Mouse (Mus musculus) gonadal fat pad, adult 2 months (tissue): ENCODE results near the gene 2610507B11Rik. TPM values are rescaled to one million over a fixed set of nuclear protein-coding genes. Genes with fewer than 3 reads are reported as not detected.

Source experiments
- DNase-seq: peaks from one replicate; pipeline ENCODE4 v3.0.0-alpha.2; 2012; ENCODE audit warnings: low read depth
- polyA plus RNA-seq: library from polyadenylated mRNA; depleted of rRNA; stranded (reverse); fragments of >200 nt; gene quantifications from 2 replicates; pipeline ENCODE4 v1.2.3, GENCODE M21; 2012

The 2610507B11Rik gene
- polyA plus RNA-seq, 1 experiment: 106 TPM

DNA sequence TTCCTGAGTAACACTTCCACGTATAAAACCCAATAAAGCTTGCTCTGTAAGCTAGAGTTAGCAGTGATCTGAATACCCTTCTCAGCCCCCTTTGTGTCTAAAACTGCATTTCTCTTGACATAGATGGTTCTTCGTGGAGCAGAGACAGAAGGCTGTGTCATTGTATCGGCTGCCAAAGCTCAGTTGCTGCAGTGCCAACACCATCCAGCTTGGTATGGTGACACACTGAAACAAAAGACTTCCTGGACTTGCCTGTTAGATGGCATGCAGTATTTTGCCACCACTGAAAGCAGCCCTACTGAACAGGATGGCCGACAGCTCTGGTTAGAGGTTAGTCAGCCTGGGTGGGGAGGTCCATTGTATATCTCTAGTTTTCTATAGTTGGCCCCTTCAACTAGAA is 18.0 kb downstream of the 2610507B11Rik start:
- no peak for DNase-seq

GRCm38 (mm10) chr11:78289146-78289763 is 27.7 kb downstream of the 2610507B11Rik start:
- DNase-seq: no peak

- no peak for DNase-seq
Measured at GRCm38 (mm10) chr11:78290654-78291053, 29.1 kb downstream of the 2610507B11Rik start, which contains the start of gene BC030499. BC030499 (plus strand) TSS chr11:78290841.

DNA sequence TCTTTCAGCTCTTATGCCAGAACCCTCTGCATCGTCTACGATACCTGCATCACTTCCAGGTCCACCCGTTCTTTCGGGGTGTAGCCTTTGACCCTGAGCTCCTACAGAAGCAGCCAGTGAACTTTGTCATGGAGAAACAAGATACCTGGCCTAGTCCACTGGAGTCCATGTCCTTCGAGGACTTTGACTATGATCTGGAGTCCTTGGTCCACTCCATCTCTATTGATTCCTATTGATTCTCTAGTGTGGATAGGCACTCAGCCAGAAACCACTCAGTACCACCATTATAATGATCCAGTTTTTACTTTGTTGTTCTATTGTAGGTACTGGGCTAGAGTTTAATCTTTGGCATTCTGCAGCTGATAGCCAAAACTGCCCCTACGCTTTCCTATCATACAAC is 33.0 kb downstream of the 2610507B11Rik start:
- DNase-seq: no peak

DNA sequence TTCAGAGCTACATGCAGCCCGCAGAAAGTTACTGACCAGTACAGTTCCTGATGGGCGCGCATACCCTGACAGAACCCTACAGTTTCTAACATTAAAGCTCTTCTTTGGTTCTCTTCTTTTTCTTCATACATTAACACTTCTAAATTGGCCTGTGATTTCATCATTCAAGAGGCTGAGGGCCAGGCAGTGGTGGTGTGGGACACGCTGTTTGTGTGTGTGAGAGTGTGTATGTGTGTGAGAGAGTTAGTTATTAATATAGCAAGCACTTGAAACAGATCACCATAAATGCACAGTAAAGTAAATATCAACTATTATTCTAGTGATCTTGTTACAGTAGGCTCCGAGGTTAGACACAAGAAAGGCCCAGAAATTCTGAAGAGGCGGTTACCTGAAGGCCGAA is 39.4 kb downstream of the 2610507B11Rik start:
- DNase-seq: no peak

DNA sequence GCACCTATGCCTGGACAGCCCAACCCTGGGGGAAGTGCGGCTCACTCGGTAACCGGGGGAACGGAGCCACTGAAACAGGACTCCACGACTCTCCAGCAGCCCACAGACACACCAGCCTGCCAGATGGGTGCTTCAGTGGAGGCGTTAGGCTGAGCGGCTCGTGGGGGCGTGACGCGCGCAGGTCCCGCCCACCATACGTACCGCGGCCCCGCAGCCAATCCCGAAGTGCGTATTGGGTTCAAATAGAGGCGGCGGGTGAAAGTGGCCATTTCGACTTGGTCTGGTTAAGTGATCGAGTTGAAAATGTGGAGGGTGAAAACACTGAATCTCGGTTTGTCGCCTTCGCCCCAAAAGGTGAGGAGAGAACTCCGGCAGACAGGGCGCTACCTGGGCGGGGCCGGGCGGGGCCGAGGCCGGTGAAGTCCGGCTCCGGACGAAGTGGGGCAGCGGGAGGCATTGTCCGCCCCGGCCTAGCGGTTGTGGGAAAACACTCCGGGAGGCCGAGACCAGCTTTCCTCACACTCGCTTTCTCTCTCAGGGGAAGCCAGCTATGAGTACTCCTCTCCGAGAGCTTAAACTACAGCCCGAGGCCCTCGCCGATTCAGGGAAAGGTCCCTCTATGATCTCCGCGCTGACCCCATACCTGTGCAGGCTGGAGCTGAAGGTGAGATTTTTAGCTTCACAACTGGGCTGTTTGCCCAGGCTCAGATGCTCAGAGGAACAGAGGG is 40.0 kb downstream of the 2610507B11Rik start, which contains the start of gene Spag5:
TSS of gene Spag5 (plus strand) at position 173 of the 728 bp plus-strand sequence.
- peak; percentile 36 for DNase-seq

DNA sequence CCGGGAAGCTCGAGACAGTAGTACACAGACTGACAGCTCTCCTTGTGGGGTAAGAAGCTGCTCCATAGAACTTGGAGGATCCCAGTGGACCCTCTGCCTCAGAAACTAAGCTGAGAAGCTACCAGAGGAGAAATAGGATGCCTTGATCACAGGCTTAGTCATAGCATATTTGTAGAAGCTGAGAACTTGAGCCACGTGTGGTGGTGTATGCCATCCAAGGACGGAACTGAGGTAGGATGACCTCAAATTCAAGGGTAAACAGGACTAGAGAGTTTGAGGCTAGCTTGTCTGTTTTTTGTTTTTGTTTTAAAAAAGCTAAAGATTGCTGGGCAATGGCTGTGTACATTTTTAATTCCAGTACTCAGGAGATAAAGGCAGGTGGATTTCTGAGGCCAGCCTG is 43.7 kb downstream of the 2610507B11Rik start:
- DNase-seq: no peak

DNA sequence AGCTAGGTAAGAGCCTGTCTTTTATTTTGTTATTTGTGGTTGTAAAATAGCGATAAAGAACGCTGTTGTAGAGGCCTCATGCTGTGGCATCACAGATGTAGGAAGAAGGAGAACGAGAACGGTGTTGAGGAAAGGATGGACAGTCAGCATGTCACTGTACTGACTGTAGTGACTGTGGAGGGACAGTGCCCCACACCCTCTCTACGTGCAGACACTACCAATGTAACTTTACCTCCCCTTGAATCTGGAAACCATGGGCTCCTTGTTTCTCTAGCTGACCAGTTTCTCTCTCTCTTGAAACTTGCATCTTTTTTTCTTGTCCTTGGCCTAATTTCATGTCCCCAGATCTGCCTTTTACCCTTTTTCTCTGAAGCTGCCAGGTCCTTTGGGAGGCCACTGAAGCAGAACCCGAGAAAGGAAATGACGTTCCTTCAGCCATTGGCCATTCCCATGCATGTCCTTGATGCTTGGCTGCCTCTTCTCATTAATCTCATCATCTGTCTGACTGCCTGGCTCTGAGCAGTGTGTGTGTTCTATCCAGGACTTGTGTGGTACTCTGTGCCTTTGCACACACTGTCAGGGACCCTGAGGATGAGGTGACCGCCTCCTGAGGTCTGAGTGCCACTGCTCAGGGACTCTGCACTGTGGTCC is 49.4 kb downstream of the 2610507B11Rik start:
- DNase-seq: no peak

DNA sequence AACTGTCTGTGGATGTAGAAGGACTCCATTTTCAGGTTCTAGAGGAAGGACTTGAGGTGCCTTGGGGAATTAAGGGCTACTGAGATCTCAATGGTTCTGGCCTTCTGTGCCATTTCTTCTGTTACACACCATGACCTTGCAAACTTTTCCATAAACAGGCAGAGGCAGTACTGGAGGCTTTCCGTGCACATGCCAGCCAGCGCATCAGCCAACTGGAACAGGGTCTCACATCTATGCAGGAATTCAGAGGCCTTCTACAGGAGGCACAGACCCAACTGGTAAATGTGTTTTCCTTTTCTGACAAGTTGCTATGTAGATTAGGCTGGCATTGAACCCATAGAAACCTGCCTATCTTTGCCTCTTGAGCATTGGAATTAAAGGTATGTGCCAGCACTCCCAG is 52.1 kb downstream of the 2610507B11Rik start:
- DNase-seq: no peak

DNA sequence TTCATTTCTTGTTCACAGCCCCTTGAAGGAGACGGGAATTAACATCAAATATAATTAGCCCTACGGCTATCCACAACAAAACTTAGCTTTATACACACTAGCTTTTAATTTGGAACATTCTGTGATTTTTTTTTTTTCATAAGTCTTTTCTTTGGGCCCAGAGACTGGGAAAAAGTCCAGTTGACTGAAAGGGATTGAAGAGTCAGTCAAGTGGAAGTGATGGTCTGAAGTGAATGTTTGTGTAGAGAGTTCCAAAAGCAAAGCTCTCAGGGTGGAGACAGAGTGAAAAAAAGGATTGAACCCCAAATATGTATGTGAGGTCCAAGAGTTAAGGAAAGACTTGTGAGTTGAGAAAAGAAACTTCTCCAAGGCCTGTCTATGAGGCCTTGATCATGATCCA is 56.9 kb downstream of the 2610507B11Rik start:
- DNase-seq: no peak

GRCm38 (mm10) chr11:78322076-78322831 is 60.7 kb downstream of the 2610507B11Rik start:
- DNase-seq: no peak

DNA sequence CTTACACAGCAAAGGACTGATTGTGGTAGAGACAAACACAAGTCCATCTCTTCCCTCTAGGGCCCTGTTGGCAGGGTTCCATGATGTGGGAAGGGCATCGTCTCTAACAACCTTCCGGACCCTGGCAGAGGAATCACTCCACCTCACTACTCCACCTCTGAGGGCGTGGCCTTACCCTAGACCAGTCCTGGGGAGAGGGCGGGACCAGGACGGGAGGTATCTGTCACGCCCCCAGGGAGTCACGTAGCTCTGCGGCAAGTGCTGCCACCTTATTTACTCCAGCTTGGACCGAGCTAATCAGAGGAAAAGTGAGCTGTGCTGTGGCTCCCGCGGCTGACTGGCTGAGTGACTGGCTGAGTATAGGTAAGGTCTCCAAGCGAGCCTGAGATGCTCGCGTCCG is 61.3 kb downstream of the 2610507B11Rik start, which contains the start of gene Aldoc:
TSS of gene Aldoc (plus strand) at position 109 of the 400 bp plus-strand sequence.
- peak; percentile 58 for DNase-seq

GRCm38 (mm10) chr11:78324000-78324785 is 62.6 kb downstream of the 2610507B11Rik start:
- DNase-seq: no peak

GRCm38 (mm10) chr11:78324965-78325364 is 63.4 kb downstream of the 2610507B11Rik start:
- no peak for DNase-seq

GRCm38 (mm10) chr11:78327215-78327614 is 65.7 kb downstream of the 2610507B11Rik start:
- no peak for DNase-seq

- peak; percentile 40 for DNase-seq
Measured at GRCm38 (mm10) chr11:78327634-78328511, 66.3 kb downstream of the 2610507B11Rik start, which contains the start of gene Pigs. Pigs (plus strand) TSS chr11:78328415.

GRCm38 (mm10) chr11:78328512-78329056 is 67.0 kb downstream of the 2610507B11Rik start:
- no peak for DNase-seq

DNA sequence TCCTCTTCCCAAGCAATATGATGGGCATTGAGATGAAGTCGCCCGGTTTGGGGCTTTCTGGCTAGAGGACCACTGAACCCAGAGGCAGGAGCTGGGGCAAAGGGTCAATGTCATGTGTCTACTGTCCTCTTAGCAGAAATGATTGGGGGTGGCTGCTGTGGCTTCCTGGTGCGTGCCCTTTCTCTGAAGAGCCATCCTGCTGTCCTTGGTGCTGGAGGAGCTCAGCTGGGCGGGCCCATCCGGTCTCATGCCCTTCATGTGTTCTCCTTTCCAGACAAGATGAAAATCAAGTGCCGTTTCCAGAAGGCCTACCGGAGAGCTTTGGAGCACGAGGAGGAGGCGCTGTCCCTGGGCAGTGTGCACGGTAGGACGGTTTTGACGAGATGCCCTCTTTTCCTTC is 71.1 kb downstream of the 2610507B11Rik start:
- DNase-seq: no peak

GRCm38 (mm10) chr11:78333992-78334391 is 72.4 kb downstream of the 2610507B11Rik start:
- DNase-seq: no peak

DNA sequence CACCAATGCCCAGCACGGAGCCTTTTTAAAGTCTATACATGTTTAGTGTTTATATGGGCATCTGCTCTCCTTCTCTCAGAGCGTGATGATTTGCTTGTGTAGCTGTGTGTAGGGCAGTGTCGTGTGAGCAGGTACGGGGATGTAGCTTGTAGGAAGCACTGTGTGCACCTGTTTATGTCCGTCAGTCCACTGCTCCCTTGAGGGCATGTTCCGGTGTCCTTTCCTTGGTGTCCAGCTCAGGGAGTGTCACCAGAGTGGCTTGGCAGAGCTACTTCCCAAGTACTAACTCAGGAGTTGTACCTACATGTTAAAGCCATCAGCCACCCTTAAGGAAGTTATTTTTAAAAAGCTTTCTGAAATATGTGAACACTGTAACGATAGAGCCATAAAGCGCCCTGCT is 75.5 kb downstream of the 2610507B11Rik start:
- no peak for DNase-seq
